Mouse (Mus musculus) cerebral cortex, adult 2 months (tissue): ENCODE measurements around the gene Mndal.

Source experiments
- WGBS: fragments of 180-500 bp; shearing (Covaris S2); methylation state at CpG from one replicate; pipeline ENCODE4 v1.1.7; 2018; 5-methylcytosine and 5-hydroxymethylcytosine counted together

The Mndal gene

DNA sequence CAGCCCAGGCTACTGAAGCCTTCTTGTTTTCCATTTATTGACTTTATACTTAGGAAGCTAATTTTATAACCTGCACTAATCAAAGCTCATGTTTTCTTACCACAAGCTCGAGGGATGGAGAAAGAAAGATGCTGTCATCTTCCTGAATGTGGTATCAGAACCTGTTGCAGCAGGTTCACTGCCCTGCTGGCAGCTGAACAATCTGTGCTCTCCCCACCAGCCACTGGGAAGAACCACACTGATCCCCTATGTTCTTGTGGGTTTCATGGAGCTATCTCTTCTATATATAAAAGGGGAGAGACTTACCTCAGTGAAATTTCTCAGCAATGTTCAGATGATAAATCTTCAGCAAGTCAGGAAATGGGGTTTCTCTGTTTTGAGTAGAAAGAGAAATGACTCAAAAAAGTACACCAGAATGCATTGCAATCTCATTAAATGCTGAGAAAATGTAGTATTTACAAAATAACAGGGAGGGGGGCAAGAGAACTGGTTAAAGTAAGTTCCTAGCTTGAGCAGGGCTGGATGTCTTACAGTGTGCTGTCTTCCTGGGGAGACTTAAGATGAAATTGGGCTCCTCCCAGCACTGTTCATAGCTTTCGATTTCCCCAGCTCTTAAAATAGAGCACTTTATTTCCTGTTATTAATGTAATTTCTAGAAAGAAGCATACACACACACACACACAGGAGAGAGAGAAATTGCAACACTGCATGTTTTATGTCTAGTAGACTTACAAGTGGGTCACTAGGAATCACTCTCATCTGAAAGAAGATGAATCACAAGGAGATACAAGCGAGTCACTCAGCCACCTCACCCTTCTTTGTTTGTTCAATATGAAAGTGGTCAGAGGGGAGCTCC is at the start of gene Mndal, which contains the start of gene Ifi203:
Gene Mndal, minus strand, starts transcription at position 568 of the 856 bp plus-strand sequence.
Gene Ifi203, minus strand, starts transcription at position 749 of the 856 bp plus-strand sequence.
- 71% methylated on average over 3 of the region's 3 CpGs for WGBS

DNA sequence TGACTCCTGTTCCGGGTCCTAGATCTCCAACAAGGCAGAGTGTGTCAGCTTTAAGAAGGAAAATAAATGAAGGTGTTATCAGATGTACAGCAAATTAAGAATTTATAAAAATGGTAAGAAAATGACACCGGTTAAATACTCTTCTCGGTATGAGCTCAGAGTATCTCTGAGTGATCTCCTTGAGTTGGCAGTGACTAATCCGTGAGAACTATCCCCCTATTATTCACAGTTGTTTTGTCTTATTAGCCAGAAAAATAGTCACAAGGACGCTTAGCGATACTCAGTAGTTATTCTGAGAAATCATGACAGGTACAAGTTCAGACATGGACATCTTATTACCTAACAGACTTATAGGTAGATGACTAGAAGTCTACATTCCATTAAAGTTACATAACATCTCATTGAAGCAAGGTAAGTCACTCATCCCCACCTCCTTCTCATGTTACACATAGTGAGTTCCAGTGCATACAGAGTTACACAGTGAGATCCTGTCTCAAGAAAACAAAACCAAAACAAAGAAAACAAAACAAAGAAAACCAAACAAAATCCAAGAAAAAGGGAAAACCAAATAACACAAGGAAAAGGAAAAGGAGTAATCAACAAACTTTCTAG is 40.5 kb upstream of the Mndal start, which contains the start of gene Ifi202b:
Gene Ifi202b, minus strand, starts transcription at position 51 of the 612 bp plus-strand sequence.
- WGBS = 89% methylated on average over 6 of the region's 6 CpGs

DNA sequence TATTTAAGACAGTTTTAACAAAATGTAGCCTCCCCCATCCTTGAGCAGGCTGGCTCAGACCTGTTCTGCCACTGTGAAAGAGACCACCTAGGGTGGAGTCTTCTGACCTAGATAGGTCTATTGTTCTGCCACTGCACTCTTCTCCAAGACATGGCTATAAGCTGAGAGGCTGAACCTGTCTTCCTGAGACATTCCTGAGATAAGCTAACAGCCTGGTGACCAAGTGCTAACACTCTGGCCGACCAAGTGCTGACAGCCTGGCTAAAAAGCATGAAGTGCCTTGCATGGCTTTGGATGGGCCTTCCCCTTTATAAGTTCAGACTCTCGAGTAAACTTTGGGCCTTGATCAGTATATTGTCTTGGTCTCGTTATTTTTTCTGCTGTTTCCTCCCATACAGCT is 38.7 kb upstream of the Mndal start:
- WGBS = 49% methylated on average over 3 of the region's 3 CpGs

DNA sequence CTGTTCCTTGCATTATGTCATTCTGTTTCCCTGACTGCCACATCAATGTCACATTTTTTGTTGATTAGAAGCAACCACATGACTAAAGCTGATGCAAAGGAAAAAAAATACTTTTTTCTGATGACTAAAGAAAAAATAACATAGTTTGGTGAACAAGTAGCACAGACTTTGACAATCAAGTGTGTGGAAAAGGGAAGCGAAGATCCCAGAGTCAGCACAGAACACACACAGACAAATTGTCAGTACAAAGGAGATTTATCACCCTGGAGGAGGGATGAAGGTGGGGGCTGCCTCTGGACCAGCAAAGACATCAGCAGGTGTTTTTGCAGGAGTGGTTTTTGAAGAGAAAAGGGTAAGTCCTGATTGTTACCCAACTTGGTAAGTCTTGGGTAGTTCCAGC is 19.2 kb upstream of the Mndal start:
- WGBS = 89% methylated on average over 1 of the region's 1 CpGs

DNA sequence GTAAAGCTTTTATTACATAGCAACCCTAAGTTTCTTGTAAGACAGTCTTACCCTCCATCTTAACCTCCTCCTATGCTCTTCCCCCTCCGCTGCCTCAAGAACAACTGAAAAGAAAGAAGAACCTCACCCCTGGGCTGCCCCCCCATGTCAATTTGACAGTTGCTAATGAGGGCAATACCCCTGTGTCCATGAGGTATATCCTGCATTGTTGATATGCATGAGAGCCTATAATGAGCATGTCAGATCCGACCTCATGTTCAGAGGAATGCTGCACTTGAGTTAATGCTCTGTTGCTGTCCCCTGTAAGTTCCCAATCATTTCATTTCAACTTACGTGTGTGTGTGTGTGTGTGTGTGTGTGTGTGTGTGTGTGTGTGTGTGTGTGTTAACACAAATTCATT is 17.7 kb upstream of the Mndal start:
- WGBS = 76% methylated on average over 3 of the region's 3 CpGs

DNA sequence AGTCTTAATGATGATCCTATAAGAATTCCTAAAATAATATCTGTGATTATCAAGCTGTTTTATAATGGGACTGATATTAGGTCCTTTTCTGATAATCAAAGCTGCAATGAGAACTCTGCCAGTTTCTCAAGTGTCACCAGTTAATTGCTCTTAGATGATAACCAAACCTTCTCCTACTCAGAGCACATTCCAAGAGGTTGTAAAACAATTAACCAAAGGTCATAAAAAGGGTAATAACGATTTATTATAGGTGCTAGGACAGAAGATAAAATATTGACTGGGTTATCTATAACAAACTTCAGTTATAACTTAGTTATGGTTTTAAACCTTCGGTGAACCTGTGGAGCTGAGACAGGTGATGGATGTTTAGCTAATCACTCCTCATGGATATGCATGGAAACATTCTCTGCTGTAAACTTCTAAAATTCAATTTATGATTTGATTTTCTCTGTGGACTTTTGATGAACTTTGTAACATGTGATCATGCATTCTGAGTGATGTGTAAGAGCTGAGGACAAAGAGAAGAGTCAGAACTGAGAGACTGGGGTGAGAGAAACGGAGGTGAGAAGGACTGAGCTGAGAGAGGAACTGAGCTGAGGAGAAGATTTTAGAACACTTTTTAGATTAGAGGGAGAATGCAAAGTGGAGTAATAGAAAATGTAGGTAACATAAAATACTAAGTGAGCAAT is 13.7 kb upstream of the Mndal start:
- WGBS = 74% methylated on average over 3 of the region's 3 CpGs

DNA sequence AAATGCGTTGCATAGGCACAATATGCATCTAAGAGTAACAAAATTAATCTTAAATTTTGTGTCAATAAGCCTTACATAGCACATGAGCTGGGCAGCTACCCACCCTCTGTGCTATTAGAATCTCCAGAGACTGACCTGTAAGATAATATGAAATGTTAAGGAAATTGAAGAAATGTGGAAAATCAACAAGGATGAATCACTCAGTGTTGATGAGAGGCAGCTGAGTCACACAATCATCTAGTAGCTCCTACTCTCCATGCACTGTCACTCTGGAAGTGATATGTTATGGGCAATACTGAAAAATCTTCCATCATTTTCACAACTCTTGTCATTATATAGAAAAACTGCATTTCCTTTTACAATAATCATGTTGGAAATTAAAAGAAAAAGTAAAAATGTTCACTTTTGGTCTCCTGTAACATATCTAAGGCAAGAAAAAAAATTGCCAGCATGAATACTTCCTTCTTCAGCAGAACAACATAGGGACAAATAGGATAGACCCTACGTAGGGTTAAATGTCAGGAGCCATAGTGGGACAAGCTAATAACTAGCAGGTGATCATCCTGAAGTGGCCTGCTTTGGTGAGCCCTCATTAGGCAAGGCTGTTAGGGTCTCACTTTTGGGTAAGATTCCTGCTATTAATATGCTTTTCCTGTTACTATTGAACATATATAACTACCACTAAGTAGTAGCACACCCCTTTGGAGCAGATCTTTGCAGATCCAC is 12.9 kb upstream of the Mndal start:
- 89% methylated on average over 2 of the region's 2 CpGs for WGBS

DNA sequence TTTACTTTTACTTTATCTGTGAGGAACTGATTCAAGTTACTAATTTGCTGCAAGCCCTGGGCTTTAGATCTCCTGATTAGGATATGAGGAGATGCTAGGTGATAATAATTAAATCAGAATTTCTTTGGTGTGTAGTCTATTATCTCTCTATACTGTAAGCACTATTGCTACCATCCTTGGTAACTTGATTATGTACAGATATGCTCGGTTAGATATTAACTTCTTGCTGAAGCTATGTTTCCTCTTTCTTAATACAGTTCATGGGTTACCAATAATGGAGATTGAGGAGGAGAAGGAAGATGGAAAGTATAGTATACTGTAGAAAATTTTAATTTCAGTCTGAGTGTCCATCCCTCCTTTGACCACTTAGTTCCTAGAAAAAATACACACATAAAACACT is 11.3 kb upstream of the Mndal start:
- 88% methylated on average over 1 of the region's 1 CpGs for WGBS

DNA sequence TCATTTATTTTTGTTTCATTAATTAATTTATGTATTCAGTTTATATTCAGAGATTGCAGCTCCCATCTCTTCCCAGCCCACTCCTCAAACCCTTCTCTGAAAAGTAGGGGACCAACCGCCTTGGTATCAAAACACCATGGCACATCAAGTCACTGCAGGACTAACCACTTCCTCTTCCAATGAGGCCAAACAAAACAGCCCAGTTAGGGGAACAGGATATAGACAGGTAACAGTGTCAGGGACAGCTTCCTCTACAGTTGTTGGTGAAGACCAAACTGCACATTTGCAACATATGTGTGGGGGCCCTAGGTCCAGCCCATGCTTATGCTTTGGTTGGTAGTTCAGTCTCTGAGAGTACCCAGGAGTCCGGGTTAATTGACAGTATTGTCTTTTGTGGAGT is 6.8 kb upstream of the Mndal start:
- 80% methylated on average over 2 of the region's 2 CpGs for WGBS

DNA sequence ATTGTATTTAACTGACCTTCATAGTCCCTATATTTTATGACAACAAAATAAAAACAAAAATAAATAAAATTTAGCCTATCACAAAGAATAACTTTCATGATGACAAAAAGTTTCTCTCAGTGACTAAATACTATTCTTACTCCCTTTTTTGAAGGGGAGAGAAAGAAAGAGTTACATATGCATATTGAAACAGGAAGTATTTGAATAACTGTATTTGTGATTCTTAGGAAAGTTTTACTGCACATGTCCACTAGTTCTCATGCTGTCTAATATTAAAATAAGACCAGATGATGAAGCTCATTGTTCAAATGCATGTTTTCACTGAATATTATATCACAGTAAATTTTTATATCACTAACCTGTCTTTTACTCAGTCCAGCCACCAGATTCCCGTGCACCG is 769 bp downstream of the Mndal start:
- whole genome bisulfite sequencing = 84% methylated on average over 2 of the region's 2 CpGs

DNA sequence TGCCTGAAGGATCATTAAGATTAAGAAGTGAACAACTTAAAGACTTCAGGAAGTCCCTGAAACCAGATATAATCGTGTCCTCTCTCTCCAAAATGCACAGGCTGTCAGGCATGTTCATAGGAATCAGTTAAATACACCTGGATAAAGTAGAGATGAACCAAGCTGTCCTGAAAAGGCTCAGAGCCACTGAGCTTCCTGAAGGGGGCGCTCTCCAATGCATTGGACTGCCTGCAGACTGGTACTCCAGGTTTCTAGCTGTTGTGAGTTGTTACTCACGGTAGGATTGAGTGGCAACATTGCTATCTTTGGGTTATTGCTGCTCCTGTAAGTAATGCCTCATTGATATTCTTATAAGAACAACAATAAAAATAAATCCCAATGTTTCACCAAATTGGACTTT is 23.0 kb downstream of the Mndal start:
- 67% methylated on average over 3 of the region's 3 CpGs for WGBS

DNA sequence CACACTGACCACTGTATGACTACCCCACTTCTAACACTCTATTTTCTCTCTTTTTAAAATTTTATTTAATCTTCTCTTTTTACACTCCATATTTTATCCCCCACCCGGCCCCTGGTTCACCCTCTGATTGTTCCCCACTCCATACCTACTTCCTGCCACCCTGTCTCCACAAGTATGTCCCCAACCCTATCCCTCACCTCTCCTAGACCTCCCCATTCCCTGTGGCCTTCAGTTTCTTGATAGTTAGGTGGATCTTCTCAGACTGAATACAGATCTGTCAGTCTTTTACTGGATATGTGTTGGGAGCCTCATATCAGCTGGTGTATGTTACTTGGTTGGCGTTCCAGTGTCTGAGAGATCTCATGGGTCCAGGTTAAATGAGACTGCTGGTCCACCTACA is 27.7 kb downstream of the Mndal start:
- WGBS = 83% methylated on average over 2 of the region's 2 CpGs

DNA sequence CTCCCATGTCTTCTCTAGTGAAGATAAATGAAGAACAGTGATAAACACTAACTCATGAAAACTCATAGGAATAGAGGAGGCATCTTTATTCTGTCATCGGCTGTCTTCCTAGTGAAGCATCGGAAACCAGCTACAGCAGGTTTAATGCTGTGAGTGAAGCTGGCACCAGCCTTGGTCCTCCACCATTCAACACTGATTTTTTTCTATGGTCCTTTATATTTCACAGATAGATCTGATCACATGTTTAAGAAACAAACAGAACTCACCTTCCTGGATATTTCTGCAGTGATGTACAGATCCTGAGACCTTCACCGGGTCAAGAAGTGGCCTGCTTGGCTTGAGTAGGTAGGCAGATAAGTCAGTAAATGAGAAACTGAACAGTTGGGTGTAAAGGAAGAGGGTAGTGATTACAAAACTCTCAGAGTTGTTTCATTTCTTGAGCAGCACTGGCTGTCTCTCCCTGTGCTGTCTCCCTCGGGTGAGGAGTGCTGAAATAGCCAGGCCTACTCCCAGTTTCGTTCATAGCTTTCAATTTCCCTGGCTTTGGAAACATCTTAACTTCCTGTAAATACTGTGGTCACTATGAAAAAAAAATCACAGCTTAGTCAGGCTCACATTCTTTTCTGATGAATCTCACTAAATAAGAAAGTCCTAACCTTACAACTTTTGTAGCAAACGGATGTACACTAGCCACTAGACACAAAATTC is 29.6 kb downstream of the Mndal start, which contains the start of gene Ifi211:
Gene Ifi211, minus strand, starts transcription at position 499 of the 708 bp plus-strand sequence.
- 79% methylated on average over 6 of the region's 6 CpGs for WGBS

DNA sequence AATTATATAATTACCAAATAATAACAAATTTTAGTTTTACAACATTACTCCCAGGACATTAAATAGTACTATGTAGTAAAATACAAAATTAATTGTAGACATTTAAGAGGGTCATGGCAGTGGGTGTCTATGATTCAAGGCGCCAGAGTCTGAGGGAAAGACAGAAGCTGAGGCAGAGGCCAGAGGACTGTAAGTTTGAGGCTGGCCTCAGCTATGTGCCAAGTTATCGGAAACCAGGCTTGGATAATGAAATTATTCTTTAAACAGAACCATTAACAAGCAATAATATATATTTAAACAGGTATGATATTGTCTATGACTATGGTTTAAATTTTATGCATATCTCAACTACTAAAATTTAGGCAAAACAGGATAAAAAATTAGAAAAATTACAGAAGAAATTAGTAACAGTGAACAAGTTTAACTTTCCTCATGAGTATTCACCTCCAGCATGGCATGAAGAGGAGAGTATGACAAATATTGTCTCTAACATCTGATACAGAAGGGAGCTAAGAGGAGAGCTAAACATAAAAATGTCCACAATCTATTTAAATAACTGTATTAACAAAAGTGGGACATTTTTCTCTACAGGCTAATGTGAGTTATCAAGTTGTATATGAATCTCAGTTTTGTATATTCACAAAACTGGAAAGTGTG is 30.4 kb downstream of the Mndal start:
- WGBS = 91% methylated on average over 2 of the region's 2 CpGs

DNA sequence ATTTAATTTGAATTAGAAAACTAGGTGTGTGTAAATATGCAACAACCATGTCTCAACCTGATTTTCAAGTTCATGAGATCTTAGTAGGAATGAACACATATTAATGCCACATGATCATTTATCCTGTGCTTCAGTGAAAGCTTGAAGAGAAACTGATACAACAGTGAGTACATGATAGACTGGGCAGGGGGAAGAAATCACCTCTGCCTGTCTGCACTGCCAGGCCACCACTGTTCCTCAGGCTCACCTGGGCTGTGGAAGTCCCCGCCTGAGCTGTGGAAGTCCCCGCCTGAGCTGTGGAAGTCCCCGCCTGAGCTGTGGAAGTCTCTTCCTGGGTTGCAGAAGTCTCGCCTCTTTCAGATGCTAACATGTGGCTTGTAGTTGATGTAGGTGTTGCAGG is 36.4 kb downstream of the Mndal start:
- 93% methylated on average over 4 of the region's 4 CpGs for WGBS

DNA sequence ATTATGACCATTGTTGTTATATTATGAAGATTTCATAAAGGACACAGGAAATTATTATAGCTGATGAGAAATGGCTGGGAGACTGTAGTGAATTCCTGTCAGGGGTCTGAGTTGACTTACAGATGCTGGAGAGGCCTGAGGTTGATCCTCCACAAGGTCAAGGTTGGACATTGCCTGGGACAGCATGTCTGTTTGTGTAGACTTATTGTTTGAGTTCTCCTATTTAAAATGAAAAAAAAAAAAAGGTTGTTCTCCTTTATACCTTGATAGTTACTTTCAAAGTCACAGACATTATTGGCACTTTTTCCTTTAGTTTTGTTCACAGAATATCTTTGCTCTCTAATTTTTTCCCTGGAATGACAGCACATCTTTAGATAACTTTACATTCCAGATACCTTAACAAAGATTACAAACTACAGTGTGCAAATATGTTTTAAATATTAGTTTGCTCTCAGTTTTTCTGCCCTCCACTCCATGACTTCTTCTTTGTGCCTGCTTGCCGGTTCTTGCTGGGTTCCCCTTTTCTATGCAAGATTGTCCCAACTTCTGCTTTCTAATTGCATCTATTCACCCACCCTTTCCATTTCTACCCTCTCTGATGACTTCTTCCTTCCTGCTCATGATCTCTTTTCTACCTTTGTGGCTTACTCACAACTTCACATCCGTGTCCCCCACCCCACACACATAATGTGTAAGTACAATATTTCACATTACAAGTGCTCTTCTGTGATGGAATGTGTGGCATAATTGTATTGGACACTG is 55.1 kb downstream of the Mndal start:
- 95% methylated on average over 1 of the region's 2 CpGs for WGBS

DNA sequence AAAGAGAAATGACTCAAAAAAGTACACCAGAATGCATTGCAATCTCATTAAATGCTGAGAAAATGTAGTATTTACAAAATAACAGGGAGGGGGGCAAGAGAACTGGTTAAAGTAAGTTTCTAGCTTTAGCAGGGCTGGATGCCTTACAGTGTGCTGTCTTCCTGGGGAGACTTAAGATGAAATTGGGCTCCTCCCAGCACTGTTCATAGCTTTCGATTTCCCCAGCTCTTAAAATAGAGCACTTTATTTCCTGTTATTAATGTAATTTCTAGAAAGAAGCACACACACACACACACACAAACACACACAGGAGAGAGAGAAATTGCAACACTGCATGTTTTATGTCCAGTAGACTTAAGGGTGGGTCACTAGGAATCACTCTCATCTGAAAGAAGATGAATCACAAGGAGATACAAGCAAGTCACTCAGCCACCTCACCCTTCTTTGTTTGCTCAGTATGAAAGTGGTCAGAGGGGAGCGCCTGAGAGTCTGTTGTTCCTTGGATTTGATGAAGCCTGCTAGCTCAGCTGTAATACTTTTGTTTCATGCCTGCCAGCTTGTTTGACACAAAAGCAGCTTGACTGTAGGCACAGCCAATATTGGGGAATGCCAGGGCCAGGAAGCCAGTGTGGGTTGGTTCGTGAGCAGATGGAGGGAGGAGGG is 62.2 kb downstream of the Mndal start:
- 49% methylated on average over 3 of the region's 3 CpGs for WGBS

DNA sequence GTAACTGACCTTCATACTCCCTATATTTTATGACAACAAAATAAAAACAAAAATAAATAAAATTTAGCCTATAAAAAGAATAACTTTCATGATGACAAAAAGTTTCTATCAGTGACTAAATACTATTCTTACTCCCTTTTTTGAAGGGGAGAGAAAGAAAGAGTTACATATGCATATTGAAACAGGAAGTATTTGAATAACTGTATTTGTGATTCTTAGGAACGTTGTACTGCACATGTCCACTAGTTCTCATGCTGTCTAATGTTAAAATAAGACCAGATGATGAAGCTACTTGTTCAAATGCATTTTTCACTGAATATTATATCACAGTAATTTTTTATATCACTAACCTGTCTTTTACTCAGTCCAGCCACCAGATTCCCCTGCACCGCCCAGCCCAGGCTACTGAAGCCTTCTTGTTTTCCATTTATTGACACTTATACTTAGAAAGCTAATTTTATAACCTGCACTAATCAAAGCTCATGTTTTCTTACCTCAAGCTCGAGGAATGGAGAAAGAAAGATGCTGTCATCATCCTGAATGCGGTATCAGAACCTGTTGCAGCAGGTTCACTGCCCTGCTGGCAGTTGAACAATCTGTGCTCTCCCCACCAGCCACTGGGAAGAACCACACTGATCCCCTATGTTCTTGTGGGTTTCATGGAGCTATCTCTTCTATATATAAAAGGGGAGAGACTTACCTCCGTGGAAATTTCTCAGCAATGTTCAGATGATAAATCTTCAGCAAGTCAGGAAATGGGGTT is 62.9 kb downstream of the Mndal start:
- WGBS = 69% methylated on average over 5 of the region's 5 CpGs

DNA sequence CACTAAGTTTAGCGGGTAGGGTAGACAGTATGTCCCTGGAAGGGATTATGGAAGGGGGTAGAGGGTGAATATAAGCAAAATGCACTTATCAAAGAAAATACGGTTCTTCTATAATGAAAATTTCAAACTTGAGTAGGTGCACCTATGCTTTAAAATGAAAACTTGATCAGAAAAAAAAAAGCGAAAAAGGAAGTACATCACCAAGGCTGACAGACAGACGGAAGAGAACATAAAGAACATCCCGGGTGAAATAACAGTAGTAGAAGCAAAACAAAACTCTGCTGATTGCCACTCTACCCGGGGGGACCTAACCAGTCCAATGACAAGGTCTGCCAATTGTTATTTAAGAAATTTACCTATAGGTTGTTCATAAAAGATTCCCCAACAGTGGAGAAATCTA is 64.0 kb downstream of the Mndal start:
- WGBS = 78% methylated on average over 6 of the region's 6 CpGs
